Mouse (Mus musculus) neural tube, embryonic 11.5 days (tissue): ENCODE data around the gene Supt4a. TPM values are rescaled to one million over a fixed set of nuclear protein-coding genes. Genes with fewer than 3 reads are reported as not detected.

Source experiments
- ATAC-seq: fragments of 200-750 bp; cut with Nextera tagmentation; 2 replicates; pipeline ENCODE4 v1.8.0; 2017; ENCODE audit warnings: moderate number of reproducible peaks, mild to moderate bottlenecking, moderate TSS enrichment, moderate library complexity; ENCODE audit not compliant: insufficient read depth, low FRiP score, low TSS enrichment
- DNase-seq: peaks from one replicate; pipeline ENCODE4 v3.0.0-alpha.2; 2015; ENCODE audit warnings: low spot score
- H3K27ac ChIP-seq: fragments of 300-500 bp; sonication (generic); 2 replicates; pipeline ENCODE4 v1.5.1; 2014; ENCODE audit warnings: low read depth, mild to moderate bottlenecking, low read length
- H3K27me3 ChIP-seq: fragments of 300-500 bp; sonication (generic); 2 replicates; pipeline ENCODE4 v1.6.1; 2014; ENCODE audit warnings: mild to moderate bottlenecking, low read length, mixed read lengths; ENCODE audit not compliant: control insufficient read depth, insufficient read depth
- H3K36me3 ChIP-seq: fragments of 300-500 bp; sonication (generic); 2 replicates; pipeline ENCODE4 v1.6.1; 2014; ENCODE audit warnings: mild to moderate bottlenecking, low read length, moderate library complexity, mixed read lengths; ENCODE audit not compliant: control insufficient read depth, insufficient read depth
- H3K4me1 ChIP-seq: fragments of 300-500 bp; sonication (generic); 2 replicates; pipeline ENCODE4 v1.6.1; 2014; ENCODE audit warnings: low read length, mixed read lengths; ENCODE audit not compliant: control insufficient read depth, insufficient read depth
- H3K4me2 ChIP-seq: fragments of 300-500 bp; sonication (generic); 2 replicates; pipeline ENCODE4 v1.6.1; 2014; ENCODE audit warnings: low read depth, mild to moderate bottlenecking, moderate library complexity
- H3K4me3 ChIP-seq: fragments of 300-500 bp; sonication (generic); 2 replicates; pipeline ENCODE4 v1.5.1; 2014; ENCODE audit warnings: low read depth, low read length
- H3K9ac ChIP-seq: fragments of 300-500 bp; sonication (generic); 2 replicates; pipeline ENCODE4 v1.6.1; 2014; ENCODE audit warnings: mild to moderate bottlenecking, low read length
- H3K9me3 ChIP-seq: fragments of 300-500 bp; sonication (generic); 2 replicates; pipeline ENCODE4 v1.6.1; 2016; ENCODE audit warnings: low read length; ENCODE audit not compliant: control insufficient read depth
- WGBS: fragments of 180-500 bp; shearing (Covaris S2); extraction: QIAGEN DNeasy Blood & Tissue Kit; methylation state at CpG from one replicate; pipeline ENCODE4 v1.1.7; 2014; 5-methylcytosine and 5-hydroxymethylcytosine counted together
- polyA plus RNA-seq: library from polyadenylated mRNA; unstranded; fragments of >200 nt; fragmentation: Nextera tagmentation; extraction: Ambion mirVana; gene quantifications from 2 replicates; pipeline ENCODE4 v1.2.1, GENCODE M21; 2014

The Supt4a gene
- polyA plus RNA-seq, 1 experiment from 2014 or later, result 162 TPM

DNA sequence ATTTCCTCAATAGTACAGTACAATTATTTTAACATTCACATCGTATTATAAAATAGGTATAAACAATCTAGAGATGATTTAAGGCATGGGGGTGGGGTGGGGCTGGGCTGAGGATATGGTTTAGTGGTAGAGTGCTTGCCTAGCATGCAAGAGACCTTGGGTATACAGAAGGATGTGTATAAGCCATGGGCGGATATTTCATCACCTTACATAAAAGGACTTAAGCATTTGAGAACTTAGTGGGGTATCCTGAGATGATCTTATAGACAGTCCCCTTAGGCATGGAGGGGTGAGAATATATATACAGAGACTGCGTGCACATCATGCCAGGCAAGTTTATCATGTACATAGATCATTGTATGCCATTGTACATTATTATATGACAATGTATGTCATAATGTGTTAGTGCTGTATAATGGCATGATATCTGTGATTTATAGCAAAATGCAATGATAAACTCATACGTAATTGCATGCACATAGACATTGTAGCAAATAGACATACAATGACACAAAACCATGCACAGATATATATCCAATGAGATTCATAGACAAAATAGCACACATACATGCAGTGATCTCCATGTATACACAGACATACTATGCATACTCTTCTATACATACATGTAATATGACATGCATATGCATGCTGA lies 21.7 kb downstream of the Supt4a start:
- no peaks in the 10 kb centered on the region for H3K36me3 ChIP-seq
- 77% methylated on average over 4 of the region's 4 CpGs for WGBS
- peaks cover 37% of the 10 kb centered on the region for H3K27me3 ChIP-seq
- DNase-seq (no peak), ATAC-seq (no peak)
- H3K4me1 ChIP-seq, result peaks cover 6% of the 10 kb centered on the region; the same call in 1 of the 2 replicates
- no peaks in the 10 kb centered on the region for H3K9me3 ChIP-seq
- H3K4me2 ChIP-seq, result no peak overlapping the region
- no peak overlapping the region for H3K27ac ChIP-seq
- no peak overlapping the region for H3K4me3 ChIP-seq
- no peak overlapping the region for H3K9ac ChIP-seq

DNA sequence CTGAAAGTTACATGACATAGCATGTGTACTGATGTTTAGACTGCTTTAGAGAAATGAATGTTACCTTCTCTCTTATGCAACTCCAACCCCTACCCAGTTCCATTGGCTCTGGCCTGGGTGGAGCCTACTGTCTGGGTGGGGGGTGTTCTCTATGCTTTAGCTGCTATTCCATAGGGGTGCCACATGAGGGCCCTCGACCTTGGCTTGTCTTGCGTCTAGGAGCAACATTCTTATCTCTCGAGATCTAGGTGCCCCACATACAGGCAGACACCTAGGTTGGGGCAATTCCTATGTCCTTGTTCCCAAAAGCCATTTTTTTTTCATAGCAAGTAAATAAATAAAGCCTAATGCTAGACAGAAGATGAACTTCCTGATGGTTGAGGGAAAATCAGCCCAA lies 22.3 kb downstream of the Supt4a start:
- Histone ChIP-seq H3K27ac (no peak overlapping the region), H3K4me2 (no peak overlapping the region), H3K36me3 (no peaks in the 10 kb centered on the region), H3K9ac (no peak overlapping the region), H3K4me1 (peaks cover 10% of the 10 kb centered on the region; the same call in 1 of the 2 replicates), H3K27me3 (peaks cover 42% of the 10 kb centered on the region), H3K4me3 (no peak overlapping the region), H3K9me3 (no peaks in the 10 kb centered on the region)
- DNase-seq (no peak), ATAC-seq (no peak)
- 7% methylated on average over 3 of the region's 3 CpGs for WGBS

DNA sequence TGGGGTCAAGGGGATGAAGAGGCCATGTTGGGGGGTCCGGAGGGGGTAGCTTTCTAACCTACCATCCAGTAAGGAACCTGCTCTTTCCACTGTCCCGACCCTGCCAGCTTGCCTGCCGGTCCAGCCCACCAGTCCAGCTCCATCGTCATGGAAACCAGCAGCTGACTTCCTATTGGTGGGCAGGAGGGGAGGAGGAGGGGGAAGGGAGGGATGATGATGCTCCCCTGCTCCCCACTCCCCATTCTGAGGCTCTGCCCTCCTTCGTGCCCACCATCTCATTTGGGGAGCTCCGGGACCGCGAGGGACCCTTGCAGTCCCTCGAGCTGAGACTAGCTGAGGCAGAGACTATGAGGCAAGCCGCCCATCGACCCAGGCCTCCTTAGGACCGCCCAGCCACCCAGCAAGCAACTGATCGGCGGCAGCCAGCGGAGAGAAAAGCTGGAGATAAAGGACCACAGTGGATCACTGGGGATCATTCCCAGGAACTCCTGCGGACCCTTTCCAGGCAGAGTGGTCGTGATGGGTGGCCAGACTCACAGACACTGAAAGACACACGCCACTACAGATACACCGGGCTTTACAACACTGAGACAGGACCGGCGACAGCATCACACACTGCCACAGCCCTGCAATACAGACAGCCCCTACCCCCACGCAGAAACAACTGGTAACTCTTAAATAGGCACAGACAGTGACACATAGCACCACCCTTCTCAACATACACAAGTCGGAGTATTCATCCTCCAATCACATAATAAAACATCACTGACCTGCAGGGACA lies 23.1 kb downstream of the Supt4a start, which contains the start of gene Tspoap1:
TSS of gene Tspoap1 (plus strand) at position 241 of the 781 bp plus-strand sequence.
- Histone ChIP-seq H3K27me3 (peaks cover 51% of the 10 kb centered on the region), H3K9ac (peak within 1 kb of the TSS; percentile 37), H3K27ac (no peak within 1 kb of the TSS), H3K4me3 (peak within 1 kb of the TSS; percentile 32), H3K36me3 (no peaks in the 10 kb centered on the region), H3K4me1 (peaks cover 12% of the 10 kb centered on the region; the same call in 1 of the 2 replicates), H3K4me2 (peak within 1 kb of the TSS; percentile 41), H3K9me3 (no peaks in the 10 kb centered on the region)
- DNase-seq (peak; percentile 69), ATAC-seq (peak; percentile 53; the same call in 1 of the 2 replicates)
- 9% methylated on average over 23 of the region's 23 CpGs for WGBS

DNA sequence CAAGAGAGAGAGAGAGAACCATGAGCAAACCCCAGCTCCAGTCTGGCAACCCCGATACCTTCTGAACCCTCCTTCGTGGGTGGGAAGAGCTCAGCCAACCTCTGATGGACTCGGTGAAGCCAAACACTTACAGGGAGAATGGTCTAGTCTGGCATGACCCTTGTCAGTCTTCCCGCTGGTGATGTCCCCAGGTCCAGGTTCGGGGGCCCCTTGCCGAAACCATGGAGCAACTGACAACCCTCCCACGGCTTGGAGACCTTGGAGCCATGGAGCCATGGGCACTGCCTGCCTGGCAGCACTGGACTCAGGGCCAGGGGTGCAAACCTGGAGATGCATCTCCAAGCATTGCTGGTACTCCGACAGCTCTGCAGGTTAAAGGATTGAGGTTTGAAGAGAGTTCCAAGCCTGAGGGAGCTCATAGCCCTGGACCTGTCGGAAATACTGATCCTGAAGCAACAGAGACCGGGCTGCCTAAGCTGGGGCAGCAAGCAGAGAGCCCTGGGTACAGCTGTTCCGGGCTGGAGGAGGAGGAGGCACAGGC lies 23.9 kb downstream of the Supt4a start:
- no peaks in the 10 kb centered on the region for H3K9me3 ChIP-seq
- H3K36me3 ChIP-seq, result no peaks in the 10 kb centered on the region
- peaks cover 58% of the 10 kb centered on the region for H3K27me3 ChIP-seq
- no peak for ATAC-seq
- peak overlapping the region; percentile 41 for H3K4me2 ChIP-seq
- H3K27ac ChIP-seq, result no peak overlapping the region
- H3K9ac ChIP-seq, result 0 out of 2 replicates have a peak overlapping the region, but pooled peaks have one; percentile 14
- 76% methylated on average over 11 of the region's 11 CpGs for WGBS
- peak overlapping the region; percentile 32 for H3K4me3 ChIP-seq
- H3K4me1 ChIP-seq, result peaks cover 12% of the 10 kb centered on the region; the same call in 1 of the 2 replicates
- DNase-seq, result no peak

DNA sequence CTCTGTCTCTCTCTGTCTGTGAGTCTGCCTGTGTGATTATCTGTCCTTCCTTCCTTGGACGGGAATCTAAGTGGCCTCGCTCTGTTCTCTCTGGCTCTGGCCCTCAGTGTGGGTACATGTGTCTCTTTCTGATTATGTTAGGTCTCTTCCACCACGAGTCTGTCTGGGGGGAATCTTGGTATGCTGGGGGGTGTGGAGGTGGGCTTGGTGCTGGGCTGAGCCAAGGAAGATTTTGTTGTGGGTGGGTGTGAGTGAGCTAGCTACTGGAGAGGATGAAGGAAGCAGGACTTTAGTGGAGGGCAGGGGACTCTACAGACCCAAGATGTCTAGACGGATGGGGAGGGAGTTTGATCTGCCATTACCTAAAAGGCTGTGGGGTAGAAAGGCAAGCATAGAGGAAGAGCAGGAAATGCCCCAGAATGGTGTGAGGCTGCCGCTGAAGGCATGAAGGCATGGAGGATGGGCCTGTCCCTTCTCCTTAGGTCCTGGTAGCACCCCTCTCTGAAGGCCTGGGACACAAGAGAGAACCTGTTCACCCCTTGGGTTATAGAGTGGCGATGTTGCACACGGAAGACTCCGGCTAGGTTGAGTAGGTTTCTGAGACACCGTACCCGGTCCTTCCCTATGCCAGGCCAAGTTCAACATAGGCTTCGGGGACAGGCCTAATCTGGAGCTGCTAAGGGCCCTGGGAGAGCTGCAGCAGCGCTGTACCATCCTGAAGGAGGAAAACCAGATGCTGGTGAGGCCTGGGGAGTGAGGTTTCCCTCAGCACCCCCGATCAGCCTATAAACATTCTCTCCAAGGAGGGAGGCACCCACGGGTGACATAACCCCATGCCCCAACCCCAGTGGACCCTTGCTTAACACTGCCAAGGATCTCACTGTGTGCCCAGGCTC lies 24.7 kb downstream of the Supt4a start:
- no peak for DNase-seq

DNA sequence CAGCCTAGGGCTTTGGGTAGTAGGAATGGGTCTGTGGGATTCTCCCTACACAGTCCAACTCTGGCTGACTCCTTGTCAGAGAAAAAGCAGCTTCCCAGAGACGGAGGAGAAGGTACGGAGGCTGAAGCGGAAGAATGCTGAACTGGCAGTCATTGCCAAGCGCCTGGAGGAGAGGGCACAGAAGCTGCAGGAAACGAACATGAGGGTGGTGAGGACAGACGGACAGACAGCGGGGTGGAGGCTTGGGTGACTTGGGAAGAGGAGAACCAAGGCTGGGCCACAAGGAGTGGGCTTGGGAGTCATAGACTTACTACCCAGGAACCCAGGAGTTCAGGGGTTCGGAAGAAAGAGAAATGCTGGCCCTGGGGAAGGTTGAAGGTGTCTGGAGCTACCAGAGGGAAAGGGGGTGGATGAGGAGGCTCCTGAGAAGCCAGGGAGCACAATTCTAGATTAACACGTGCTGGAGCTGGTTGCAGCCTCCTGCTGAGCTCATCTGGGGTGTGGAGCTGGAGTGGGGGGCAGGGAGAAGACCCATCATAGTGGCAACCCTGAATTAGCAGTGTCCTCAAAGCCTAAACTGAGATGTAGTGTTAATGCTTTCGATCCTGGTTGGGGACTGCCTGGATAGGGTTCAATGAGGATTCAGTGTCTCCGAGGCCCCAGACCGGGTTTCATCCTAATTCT lies 25.5 kb downstream of the Supt4a start:
- Histone ChIP-seq H3K4me1 (peaks cover 12% of the 10 kb centered on the region; the same call in 1 of the 2 replicates), H3K36me3 (no peaks in the 10 kb centered on the region), H3K9ac (no peak overlapping the region), H3K4me2 (peak overlapping the region; percentile 96), H3K27me3 (peaks cover 62% of the 10 kb centered on the region), H3K27ac (no peak overlapping the region), H3K4me3 (peak overlapping the region; percentile 54; the same call in 1 of the 2 replicates), H3K9me3 (no peaks in the 10 kb centered on the region)
- no peak for DNase-seq
- ATAC-seq, result no peak
- 43% methylated on average over 12 of the region's 12 CpGs for WGBS

More for the DNA sequence above, 24.7 kb downstream of the Supt4a start:
- Histone ChIP-seq H3K27me3 (peaks cover 62% of the 10 kb centered on the region), H3K9ac (peak overlapping the region; percentile 14; the same call in 1 of the 2 replicates), H3K36me3 (no peaks in the 10 kb centered on the region), H3K4me3 (0 out of 2 replicates have a peak overlapping the region, but pooled peaks have one; percentile 10), H3K4me2 (peak overlapping the region; percentile 12), H3K4me1 (peaks cover 12% of the 10 kb centered on the region; the same call in 1 of the 2 replicates), H3K9me3 (no peaks in the 10 kb centered on the region), H3K27ac (no peak overlapping the region)
- 76% methylated on average over 14 of the region's 14 CpGs for WGBS
- no peak for ATAC-seq

DNA sequence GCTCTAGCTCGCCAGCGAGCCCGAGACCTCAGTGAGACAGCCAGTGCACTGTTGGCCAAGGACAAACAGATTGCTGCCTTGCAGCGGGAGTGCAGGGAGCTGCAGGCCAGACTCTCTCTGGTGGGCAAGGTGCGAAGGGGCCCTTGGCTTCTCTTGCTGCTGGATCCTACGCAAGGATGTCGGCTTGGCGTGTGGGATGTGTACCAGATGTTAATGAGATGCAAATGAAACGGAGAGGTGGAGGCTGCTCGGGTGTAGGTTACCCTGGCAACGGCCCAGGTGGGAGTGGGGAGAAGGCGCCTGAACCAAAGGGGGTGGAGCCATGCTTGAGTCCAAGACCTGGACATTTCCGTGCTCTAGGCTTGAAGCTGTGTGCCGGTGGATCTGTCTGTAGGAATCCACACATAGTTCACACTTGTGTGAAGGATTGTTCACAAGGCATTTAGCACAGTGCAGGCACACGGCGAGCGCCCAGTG lies 26.2 kb downstream of the Supt4a start:
- Histone ChIP-seq H3K4me1 (peaks cover 12% of the 10 kb centered on the region; the same call in 1 of the 2 replicates), H3K4me3 (peak overlapping the region; percentile 54), H3K27ac (no peak overlapping the region), H3K36me3 (no peaks in the 10 kb centered on the region), H3K9ac (peak overlapping the region; percentile 71), H3K4me2 (peak overlapping the region; percentile 96), H3K27me3 (peaks cover 62% of the 10 kb centered on the region), H3K9me3 (no peaks in the 10 kb centered on the region)
- ATAC-seq (peak; percentile 23; the same call in 1 of the 2 replicates), DNase-seq (peak; percentile 55)
- under 1% methylated on average over 17 of the region's 17 CpGs for WGBS
